Mouse (Mus musculus): Measurements from ENCODE around the gene Cacna2d3.

Gene Cacna2d3

GRCm38 (mm10) chr14:29014680-29015079 is 707.0 kb downstream of the Cacna2d3 start:
- DNase-seq (ENCODE audit: low spot score) = no peak

- DNase-seq (ENCODE audit: low spot score) = no peak
Measured at GRCm38 (mm10) chr14:29013161-29013560, 708.5 kb downstream of the Cacna2d3 start.

DNA sequence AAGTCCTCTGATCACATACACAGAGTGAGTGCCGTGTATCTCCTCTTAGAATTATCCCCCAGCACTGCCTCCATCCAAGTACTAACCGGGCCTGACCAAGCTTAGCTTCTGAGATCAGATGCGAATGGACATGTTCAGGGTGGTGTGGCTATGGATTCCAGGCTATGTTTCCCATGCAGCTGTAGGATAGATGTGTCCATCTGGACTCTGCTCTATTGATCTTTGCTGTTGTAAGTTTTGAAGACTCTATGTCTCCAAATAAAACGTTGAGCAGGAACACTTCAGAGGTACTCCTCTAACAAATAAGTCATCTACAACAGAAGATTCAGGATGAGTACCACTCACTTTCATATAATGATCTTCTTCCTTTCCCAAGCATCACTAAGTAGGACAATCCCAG is 712.0 kb downstream of the Cacna2d3 start:
- no peak for DNase-seq (ENCODE audit: low spot score)

DNA sequence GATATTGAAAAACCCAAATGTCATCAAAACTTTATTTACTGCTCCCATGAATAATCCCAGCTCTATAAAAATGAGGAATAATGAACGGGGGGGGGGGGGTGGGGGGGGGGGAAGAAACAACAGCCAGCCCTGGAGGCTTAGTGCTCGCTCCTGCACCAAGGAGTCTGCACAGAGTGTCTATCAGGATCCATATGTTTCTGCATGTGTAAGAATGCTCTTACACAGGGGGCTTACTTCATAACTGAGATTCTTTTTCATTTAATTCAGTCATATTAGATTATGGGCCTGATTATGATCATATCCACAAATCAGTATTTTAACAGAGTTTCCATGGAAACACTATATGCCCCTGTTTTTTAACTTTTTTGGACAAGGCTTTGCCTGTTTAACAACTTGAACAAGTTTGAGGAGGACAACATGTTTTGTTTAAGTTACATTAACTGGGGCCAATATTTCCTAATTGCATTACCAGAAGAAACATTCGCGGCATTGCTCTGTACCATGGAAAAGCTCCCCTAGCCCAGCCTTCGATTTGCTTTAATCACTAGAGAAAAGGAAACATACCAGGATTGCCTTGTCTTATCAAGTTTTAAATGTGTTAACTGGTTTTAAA is 716.3 kb downstream of the Cacna2d3 start:
- no peak for DNase-seq (ENCODE audit: low spot score)

DNA sequence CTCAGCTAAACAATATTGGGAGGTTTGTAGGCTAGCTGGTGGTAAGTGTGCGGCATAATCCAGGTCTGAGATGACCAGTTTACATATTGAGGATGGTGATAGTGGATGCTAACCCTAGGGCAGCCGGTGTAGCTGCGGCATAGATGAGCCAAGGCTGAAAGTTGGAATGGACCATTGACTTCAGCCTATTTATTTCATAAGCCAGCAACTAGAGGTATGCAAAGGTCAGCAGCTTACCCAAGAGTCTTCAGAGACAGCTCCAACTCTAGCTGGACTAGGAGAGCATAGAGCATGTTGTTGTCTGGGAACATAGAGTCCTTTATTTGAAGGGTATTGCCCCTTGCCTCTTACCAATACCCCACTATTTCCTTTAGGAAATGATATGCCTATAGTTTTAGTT is 725.1 kb downstream of the Cacna2d3 start:
- DNase-seq (ENCODE audit: low spot score) = no peak

DNA sequence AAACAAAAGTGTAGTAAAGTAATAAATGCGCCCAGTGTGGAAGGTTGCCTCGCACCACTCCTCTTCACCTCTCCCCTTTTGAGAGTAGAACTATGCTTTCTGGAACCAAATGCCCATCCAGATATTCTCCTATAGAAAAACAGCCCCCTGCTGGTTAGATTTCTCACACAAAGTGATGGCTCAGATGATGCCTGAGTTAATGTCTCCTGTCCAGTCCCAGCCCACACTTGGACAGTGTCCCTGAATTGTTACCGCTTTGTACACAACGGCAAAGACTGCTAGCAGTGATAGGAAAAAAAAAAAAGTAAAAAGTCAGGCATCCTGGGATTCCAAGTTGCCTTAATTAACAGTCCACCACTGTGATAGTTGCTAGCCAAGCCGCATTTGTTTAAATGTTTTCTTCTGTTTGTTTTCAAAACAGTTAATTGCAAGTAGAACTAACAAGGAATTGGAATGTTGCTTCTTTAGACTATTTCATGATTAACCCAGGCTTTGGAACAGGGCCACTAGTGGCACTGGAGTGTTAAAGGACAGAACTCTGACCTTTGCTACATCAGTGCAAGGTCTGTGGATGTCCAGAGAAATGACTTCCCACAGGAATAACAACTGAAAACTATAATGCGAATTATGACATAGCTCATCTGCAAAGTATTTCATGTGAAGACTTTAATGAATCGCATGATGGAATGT is 733.3 kb downstream of the Cacna2d3 start:
- DNase-seq (ENCODE audit: low spot score) = no peak

- DNase-seq (ENCODE audit: low spot score) = no peak
Measured at GRCm38 (mm10) chr14:28984276-28984675, 737.4 kb downstream of the Cacna2d3 start.

- DNase-seq (ENCODE audit: low spot score) = no peak
Measured at GRCm38 (mm10) chr14:28980482-28980881, 741.2 kb downstream of the Cacna2d3 start.

DNA sequence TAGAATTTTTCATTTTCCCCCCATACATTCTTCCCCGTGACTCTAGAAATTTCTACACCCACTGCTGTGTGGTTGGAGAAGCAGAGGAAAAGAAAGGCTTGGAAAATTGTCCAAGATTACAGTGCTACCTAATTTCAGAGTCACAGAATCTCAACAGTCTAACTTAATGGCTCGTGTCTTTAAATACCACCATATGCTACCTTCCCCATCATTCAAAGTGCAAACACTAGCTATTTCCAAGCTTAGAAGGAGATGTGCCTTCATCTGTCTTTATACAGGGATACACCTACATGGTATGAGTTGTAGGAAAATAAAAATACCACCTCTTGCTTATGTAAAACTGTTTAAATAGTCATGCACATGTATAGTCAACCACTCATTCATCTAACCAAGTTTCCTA is 742.4 kb downstream of the Cacna2d3 start:
- no peak for DNase-seq (ENCODE audit: low spot score)

GRCm38 (mm10) chr14:28972620-28973019 is 749.0 kb downstream of the Cacna2d3 start:
- no peak for DNase-seq (ENCODE audit: low spot score)

DNA sequence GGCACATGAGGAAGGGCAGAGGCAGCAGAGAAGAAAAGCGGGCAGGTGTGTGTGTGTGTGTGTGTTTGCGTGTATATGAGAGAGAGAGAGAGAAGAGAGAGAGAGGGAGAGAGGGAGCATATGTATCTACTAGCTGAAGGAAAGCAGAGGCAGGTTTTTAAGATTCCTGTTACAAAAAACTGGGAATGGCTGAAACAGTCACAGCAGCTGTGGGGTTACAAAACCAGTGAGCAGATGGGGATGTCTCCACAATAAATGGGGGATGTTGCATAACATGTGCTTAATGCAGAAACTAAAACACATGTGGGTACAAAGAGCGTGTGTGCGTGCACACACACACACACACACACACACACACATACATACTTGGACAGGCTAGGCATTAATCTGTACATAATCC is 752.4 kb downstream of the Cacna2d3 start:
- DNase-seq (ENCODE audit: low spot score) = no peak

DNA sequence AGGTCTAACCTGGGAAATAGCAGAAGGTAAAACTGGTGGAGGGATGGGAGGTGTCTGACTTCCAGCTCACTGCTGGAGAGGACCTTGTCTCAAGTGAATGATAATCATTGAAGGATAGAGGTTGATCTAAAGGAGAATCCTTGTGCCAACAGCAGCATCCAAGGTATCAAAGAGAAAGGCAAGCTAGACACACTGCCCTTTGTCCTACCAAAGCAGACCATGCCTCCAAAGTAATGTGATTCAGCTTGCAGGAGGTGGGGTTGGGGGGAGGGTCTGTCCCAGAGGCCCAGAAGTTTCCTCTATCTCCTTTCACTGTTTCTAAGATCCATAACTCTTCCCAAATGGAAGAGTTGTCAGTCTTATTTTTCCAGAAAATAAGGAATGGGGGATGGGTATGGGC is 754.8 kb downstream of the Cacna2d3 start:
- DNase-seq (ENCODE audit: low spot score) = no peak

GRCm38 (mm10) chr14:28961379-28961778 is 760.3 kb downstream of the Cacna2d3 start:
- no peak for DNase-seq (ENCODE audit: low spot score)

- no peak for DNase-seq (ENCODE audit: low spot score)
Measured at GRCm38 (mm10) chr14:28959042-28959441, 762.6 kb downstream of the Cacna2d3 start.

DNA sequence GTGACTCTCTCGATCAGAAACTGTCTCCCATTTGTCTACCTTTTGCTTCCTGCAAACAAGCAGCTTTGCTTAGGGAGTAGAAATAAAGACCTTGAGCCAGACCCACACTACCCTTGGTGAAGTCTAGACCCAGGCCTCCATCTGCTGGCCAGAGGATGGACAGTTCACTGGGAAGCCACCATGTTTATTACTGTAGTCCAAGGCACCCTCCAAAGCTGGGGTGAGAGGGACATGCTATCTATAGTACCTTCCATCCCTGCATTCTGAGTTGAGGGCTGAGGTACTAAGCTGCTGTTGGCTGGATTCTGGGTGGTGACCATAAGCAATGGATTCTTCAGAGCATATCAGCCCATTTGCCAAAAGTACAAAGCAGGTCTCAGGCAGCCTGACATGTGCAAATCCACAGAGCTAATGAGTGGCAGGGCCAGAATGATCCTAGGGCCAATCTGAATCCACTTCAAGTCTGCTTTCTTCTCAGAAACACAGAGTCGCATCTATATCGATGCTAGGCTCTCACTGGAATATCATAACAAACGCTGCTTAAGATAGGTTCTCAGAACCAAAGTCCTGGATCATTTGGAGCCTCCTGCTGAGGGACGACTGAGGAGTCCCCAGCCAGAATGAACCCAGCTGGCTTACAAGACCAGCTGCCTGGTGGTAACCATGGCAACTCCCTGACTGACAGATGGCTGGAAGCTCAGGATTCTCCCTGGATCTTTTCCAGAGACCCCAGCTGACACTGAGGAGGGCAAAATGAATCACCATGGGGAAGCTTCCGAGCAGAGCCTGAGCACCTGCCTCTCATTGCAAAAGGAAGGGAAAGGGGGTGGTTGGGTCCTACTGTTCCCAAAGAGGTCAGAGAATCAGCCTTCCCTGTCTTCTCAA is 763.3 kb downstream of the Cacna2d3 start:
- DNase-seq (ENCODE audit: low spot score) = no peak

DNA sequence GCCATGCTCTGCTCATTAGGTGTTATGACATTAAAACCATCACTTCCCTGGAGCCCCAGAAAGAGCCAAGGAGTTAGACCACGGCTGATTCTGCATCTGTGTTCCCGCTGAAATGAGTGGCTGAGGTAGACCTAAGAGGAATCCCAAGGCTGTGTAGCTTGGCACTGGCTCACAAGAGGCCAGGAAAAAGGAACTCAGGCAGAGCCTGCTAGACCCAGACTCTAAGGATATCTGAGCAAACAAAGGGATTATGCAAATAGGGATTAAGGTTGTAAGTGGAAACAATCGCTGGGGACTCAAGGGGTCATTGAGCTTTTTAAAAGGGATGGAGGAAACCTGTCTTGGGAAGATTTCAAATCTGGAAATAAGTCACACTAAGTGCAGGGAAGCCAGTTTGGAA is 766.5 kb downstream of the Cacna2d3 start:
- no peak for DNase-seq (ENCODE audit: low spot score)

- no peak for DNase-seq (ENCODE audit: low spot score)
Measured at GRCm38 (mm10) chr14:28954588-28954987, 767.1 kb downstream of the Cacna2d3 start.

DNA sequence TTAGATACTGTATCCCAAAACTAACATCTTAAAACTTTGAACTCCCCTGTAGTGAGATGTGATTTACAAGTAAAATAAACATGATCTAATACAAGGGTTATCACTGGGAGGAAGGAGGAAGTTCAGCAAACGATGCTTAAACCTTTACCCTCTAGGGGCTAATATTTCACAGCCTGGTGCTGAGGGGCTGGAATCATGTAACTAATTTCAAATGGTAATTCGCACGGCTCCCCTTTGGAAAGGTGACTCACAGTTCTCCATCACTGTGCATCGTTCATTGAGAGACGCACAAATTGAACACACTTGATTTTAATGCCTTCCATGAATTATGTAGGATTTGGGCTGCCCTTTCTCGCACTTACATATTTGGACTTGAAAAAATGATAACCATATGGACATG is 767.6 kb downstream of the Cacna2d3 start:
- DNase-seq (ENCODE audit: low spot score) = no peak

GRCm38 (mm10) chr14:28953409-28953808 is 768.3 kb downstream of the Cacna2d3 start:
- no peak for DNase-seq (ENCODE audit: low spot score)

DNA sequence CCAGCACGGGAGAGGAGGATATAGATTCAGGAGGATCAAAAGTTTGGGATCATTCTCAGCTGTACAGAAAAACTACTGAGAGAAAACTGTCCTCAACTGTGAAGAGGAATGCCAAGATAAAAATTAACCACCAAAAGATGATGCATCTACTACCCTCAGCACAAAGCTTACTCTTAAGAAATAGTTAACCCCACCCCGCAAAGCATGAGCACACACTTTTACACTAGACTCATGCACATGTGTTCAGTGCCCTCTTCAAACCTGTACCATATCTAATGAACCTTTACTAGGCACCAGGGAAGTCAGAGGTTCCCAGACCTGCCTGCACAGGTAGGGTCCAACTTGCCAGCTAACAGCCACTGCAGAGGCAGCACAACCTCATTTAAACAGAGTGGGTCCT is 771.2 kb downstream of the Cacna2d3 start:
- no peak for DNase-seq (ENCODE audit: low spot score)

GRCm38 (mm10) chr14:28949785-28950184 is 771.9 kb downstream of the Cacna2d3 start:
- DNase-seq (ENCODE audit: low spot score) = no peak

- no peak for DNase-seq (ENCODE audit: low spot score)
Measured at GRCm38 (mm10) chr14:28948019-28948850, 773.4 kb downstream of the Cacna2d3 start.

All from ovary, postnatal 10 days (tissue).